Mouse (Mus musculus): ENCODE results near the gene Olfr1295. TPM values are rescaled to one million over a fixed set of nuclear protein-coding genes. Genes with fewer than 3 reads are reported as not detected.

The Olfr1295 gene
- polyA plus RNA-seq (2015; fragmentation: Nextera tagmentation; extraction: Ambion mirVana) = not detected in 2 replicates

DNA sequence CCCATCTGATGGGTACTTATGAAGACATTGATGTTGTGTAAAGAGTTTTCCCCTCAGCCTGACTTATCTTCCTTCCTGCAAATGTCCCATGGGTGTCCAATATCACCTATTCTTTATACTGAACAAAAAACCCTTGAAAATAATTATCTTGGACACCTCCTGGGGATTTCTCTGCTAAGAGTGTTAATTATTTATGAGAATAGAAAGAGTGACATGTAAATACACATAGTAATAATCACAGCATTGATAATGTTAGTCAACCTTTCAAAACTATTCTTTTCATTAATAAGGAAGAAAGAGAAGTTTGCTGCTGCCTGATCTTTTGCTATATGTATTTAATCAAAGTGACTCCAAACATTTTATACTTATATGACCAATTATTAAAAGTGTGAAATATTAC, at the start of gene Olfr1295:
Olfr1295 (minus strand) TSS at position 101 of the 400 bp plus-strand sequence.
- no peaks in the 10 kb centered on the region for H3K9me3 ChIP-seq (replicated peaks; ENCODE audit: control insufficient read depth, low read length)
- H3K9ac ChIP-seq (ENCODE audit: low read length) = no peak within 1 kb of the TSS
- ATAC-seq (replicated peaks; ENCODE audit: extremely low read depth, insufficient read depth, low FRiP score) = no peak
- no peaks in the 10 kb centered on the region for H3K27me3 ChIP-seq (ENCODE audit: control insufficient read depth, insufficient read depth, low read length)
- H3K36me3 ChIP-seq (ENCODE audit: control insufficient read depth, insufficient read depth) = no peaks in the 10 kb centered on the region
- no peak within 1 kb of the TSS for H3K4me3 ChIP-seq (ENCODE audit: low read length)
- no peak within 1 kb of the TSS for H3K4me2 ChIP-seq (ENCODE audit: low read depth, low read length)
- H3K4me1 ChIP-seq (ENCODE audit: control insufficient read depth, insufficient read depth, low read length) = no peaks in the 10 kb centered on the region
- H3K27ac ChIP-seq (ENCODE audit: low read length) = no peak within 1 kb of the TSS

DNA sequence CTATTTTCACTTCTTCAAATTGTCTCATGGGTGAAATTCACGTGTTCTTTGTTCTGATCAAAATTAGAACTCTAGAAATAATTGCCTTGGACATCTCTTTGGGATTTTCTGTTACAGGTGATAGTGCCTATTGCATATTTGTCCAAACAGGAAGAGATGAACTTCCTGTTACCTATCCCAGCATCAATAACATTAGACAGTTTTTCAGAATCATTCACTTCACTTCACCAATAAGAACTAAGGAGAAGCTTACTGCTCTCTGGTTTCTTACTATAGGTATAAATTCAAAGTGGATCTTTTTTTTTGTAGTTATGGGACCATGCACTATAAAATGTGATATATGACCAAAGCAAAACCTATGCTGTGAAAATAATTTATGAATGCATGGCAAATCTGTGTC, 29.3 kb downstream of the Olfr1295 start, which contains the start of gene Olfr1294:
Olfr1294 (minus strand) TSS at position 101 of the 400 bp plus-strand sequence.
- ATAC-seq (replicated peaks; ENCODE audit: extremely low read depth, insufficient read depth, low FRiP score) = no peak
- Histone ChIP-seq H3K27ac (ENCODE audit: low read length) (no peak within 1 kb of the TSS), H3K36me3 (ENCODE audit: control insufficient read depth, insufficient read depth) (no peaks in the 10 kb centered on the region), H3K4me2 (ENCODE audit: low read depth, low read length) (no peak within 1 kb of the TSS), H3K27me3 (ENCODE audit: control insufficient read depth, insufficient read depth, low read length) (no peaks in the 10 kb centered on the region), H3K9me3 (replicated peaks; ENCODE audit: control insufficient read depth, low read length) (no peaks in the 10 kb centered on the region), H3K4me1 (ENCODE audit: control insufficient read depth, insufficient read depth, low read length) (no peaks in the 10 kb centered on the region), H3K4me3 (ENCODE audit: low read length) (no peak within 1 kb of the TSS), H3K9ac (ENCODE audit: low read length) (no peak within 1 kb of the TSS)
- 43% methylated on average over 1 of the region's 1 CpGs for WGBS

DNA sequence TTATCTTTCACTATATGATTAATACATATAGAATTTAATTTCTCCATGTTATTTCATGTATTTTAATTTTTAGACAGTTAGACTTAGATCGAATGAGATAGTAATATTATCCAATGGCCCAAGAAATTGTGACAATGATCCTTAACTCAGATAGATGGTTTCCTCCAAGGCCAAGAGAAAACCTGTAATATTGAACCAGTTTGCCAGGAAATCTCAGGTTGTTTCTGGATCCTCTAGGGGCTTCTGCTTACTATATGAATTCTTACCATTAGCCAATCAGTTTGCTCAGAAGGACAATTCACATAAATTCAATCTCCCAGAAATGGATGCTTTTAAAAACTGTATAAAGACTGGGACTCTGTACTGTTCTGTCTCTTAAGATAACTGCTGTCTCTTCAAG, 44.6 kb downstream of the Olfr1295 start, which contains the start of gene Olfr1293-ps:
Olfr1293-ps (plus strand) TSS at position 301 of the 400 bp plus-strand sequence.
- 73% methylated on average over 1 of the region's 1 CpGs for WGBS

DNA sequence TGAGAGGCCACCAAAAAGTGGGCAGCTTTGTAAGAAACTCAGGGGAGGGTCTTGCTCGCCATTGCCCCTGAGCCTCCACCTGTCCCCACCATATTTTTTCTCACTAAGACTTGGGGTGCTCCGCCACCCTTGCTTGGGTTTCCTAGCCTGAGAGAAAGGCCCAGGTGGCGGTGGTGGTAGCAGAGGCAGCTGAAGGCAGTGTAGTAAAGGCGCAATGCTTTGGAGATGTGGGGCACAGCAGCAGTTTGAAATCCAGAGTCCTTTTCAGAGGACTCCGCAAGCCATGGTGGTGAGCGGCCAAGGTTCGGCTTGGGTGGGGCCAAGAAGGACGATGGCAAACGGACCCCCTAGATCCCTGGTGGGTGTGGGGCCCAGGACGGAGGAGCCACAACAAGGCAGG, 52.0 kb downstream of the Olfr1295 start:
- peaks cover 9% of the 10 kb centered on the region for H3K9me3 ChIP-seq (replicated peaks; ENCODE audit: control insufficient read depth, low read length)
- H3K9ac ChIP-seq (ENCODE audit: low read length) = no peak overlapping the region
- no peak for ATAC-seq (replicated peaks; ENCODE audit: extremely low read depth, insufficient read depth, low FRiP score)
- 84% methylated on average over 10 of the region's 10 CpGs for WGBS
- H3K4me1 ChIP-seq (ENCODE audit: control insufficient read depth, insufficient read depth, low read length) = no peaks in the 10 kb centered on the region
- no peaks in the 10 kb centered on the region for H3K27me3 ChIP-seq (ENCODE audit: control insufficient read depth, insufficient read depth, low read length)
- no peak overlapping the region for H3K27ac ChIP-seq (ENCODE audit: low read length)
- H3K36me3 ChIP-seq (ENCODE audit: control insufficient read depth, insufficient read depth) = no peaks in the 10 kb centered on the region
- no peak overlapping the region for H3K4me2 ChIP-seq (ENCODE audit: low read depth, low read length)
- no peak overlapping the region for H3K4me3 ChIP-seq (ENCODE audit: low read length)

More for the DNA sequence above, 44.6 kb downstream of the Olfr1295 start, which contains the start of gene Olfr1293-ps:
- H3K27me3 ChIP-seq (ENCODE audit: control insufficient read depth, insufficient read depth, low read length) = no peaks in the 10 kb centered on the region
- no peak for ATAC-seq (replicated peaks; ENCODE audit: extremely low read depth, insufficient read depth, low FRiP score)
- no peak within 1 kb of the TSS for H3K4me2 ChIP-seq (ENCODE audit: low read depth, low read length)
- H3K9ac ChIP-seq (ENCODE audit: low read length) = no peak within 1 kb of the TSS
- H3K27ac ChIP-seq (ENCODE audit: low read length) = no peak within 1 kb of the TSS
- H3K4me1 ChIP-seq (ENCODE audit: control insufficient read depth, insufficient read depth, low read length) = no peaks in the 10 kb centered on the region
- no peak within 1 kb of the TSS for H3K4me3 ChIP-seq (ENCODE audit: low read length)
- H3K36me3 ChIP-seq (ENCODE audit: control insufficient read depth, insufficient read depth) = no peaks in the 10 kb centered on the region
- peaks cover 5% of the 10 kb centered on the region; the same call in 1 of the 2 replicates for H3K9me3 ChIP-seq (replicated peaks; ENCODE audit: control insufficient read depth, low read length)

Other genes with a start within 250 kb of the Olfr1295 start
- gene Olfr1281, start 243.2 kb downstream of the Olfr1295 start, polyA plus RNA-seq (2015; fragmentation: Nextera tagmentation; extraction: Ambion mirVana) = not detected in 2 replicates
- not detected in 2 replicates for gene Olfr1282, start 233.6 kb downstream of the Olfr1295 start, polyA plus RNA-seq (2015; fragmentation: Nextera tagmentation; extraction: Ambion mirVana)
- gene Olfr1283, start 202.9 kb downstream of the Olfr1295 start, polyA plus RNA-seq (2015; fragmentation: Nextera tagmentation; extraction: Ambion mirVana) = not detected in 2 replicates
- gene Olfr1284, start 194.2 kb downstream of the Olfr1295 start, polyA plus RNA-seq (2015; fragmentation: Nextera tagmentation; extraction: Ambion mirVana) = not detected in 2 replicates
- not detected in 2 replicates for gene Olfr1286, start 146.6 kb downstream of the Olfr1295 start, polyA plus RNA-seq (2015; fragmentation: Nextera tagmentation; extraction: Ambion mirVana)
- gene Olfr1287, start 120.5 kb downstream of the Olfr1295 start, polyA plus RNA-seq (2015; fragmentation: Nextera tagmentation; extraction: Ambion mirVana) = not detected in 2 replicates
- not detected in 2 replicates for gene Olfr1288, start 95.6 kb downstream of the Olfr1295 start, polyA plus RNA-seq (2015; fragmentation: Nextera tagmentation; extraction: Ambion mirVana)
- gene Olfr1289, start 88.9 kb downstream of the Olfr1295 start, polyA plus RNA-seq (2015; fragmentation: Nextera tagmentation; extraction: Ambion mirVana) = not detected in 2 replicates
- not detected in 2 replicates for gene Olfr1290, start 75.9 kb downstream of the Olfr1295 start, polyA plus RNA-seq (2015; fragmentation: Nextera tagmentation; extraction: Ambion mirVana)
- gene Olfr1291-ps1, start 72.5 kb downstream of the Olfr1295 start, polyA plus RNA-seq (2015; fragmentation: Nextera tagmentation; extraction: Ambion mirVana) = not detected in 2 replicates
- gene Olfr1293-ps, start 44.5 kb downstream of the Olfr1295 start, polyA plus RNA-seq (2015; fragmentation: Nextera tagmentation; extraction: Ambion mirVana) = not detected in 2 replicates
- not detected in 2 replicates for gene Olfr1294, start 29.4 kb downstream of the Olfr1295 start, polyA plus RNA-seq (2015; fragmentation: Nextera tagmentation; extraction: Ambion mirVana)
- gene Olfr1297, start 56.8 kb upstream of the Olfr1295 start, polyA plus RNA-seq (2015; fragmentation: Nextera tagmentation; extraction: Ambion mirVana) = not detected in 2 replicates
- not detected in 2 replicates for gene Olfr1298, start 79.5 kb upstream of the Olfr1295 start, polyA plus RNA-seq (2015; fragmentation: Nextera tagmentation; extraction: Ambion mirVana)
- not detected in 2 replicates for gene Olfr1299, start 91.7 kb upstream of the Olfr1295 start, polyA plus RNA-seq (2015; fragmentation: Nextera tagmentation; extraction: Ambion mirVana)
- gene Olfr1301, start 181.3 kb upstream of the Olfr1295 start, polyA plus RNA-seq (2015; fragmentation: Nextera tagmentation; extraction: Ambion mirVana) = not detected in 2 replicates
- gene Olfr1302, start 207.7 kb upstream of the Olfr1295 start, polyA plus RNA-seq (2015; fragmentation: Nextera tagmentation; extraction: Ambion mirVana) = not detected in 2 replicates